Mouse (Mus musculus): Measurements from ENCODE around the gene Chmp4b. TPM values are rescaled to one million over a fixed set of nuclear protein-coding genes. Genes with fewer than 3 reads are reported as not detected.

Chmp4b gene
- polyA plus RNA-seq (2015; fragmentation: Nextera tagmentation; extraction: Ambion mirVana), result 23.6 and 28.7 TPM in 2 replicates

DNA sequence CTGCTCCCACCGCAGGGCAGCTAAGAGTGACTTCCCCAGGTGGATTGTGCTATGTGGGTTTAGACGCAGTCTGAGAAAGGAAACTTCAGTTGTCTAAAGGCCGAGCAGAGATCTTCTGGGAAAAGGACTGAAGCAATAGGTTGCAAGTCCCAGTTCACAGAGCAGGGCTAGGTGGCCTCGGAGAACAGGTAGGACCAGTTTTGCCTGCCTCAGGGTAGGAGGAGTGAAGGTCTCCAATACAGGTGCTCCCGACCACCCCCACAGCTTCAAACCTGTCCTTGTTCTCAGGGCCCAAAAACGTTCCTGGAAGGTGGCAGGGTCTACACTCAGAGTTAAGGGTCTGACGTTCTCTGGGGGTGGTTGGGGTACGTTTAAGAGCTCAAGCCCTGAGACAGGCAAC, at the start of gene Chmp4b:
Gene Chmp4b (plus strand): TSS at position 343 of the 400 bp plus-strand sequence.
- no peak within 1 kb of the TSS for H3K4me3 ChIP-seq (ENCODE audit: low read length)
- no peaks in the 10 kb centered on the region for H3K4me1 ChIP-seq (ENCODE audit: control insufficient read depth, insufficient read depth, low read length)
- H3K9me3 ChIP-seq (ENCODE audit: control insufficient read depth, low read length), result no peaks in the 10 kb centered on the region; the same call in 1 of the 2 replicates
- no peaks in the 10 kb centered on the region for H3K27me3 ChIP-seq (replicated peaks; ENCODE audit: control insufficient read depth, insufficient read depth, low read length)
- WGBS, result 38% methylated on average over 8 of the region's 8 CpGs
- ATAC-seq, result peak; percentile 88
- no peak within 1 kb of the TSS for H3K9ac ChIP-seq (ENCODE audit: low read depth, low read length)
- H3K27ac ChIP-seq (ENCODE audit: low read length), result peak within 1 kb of the TSS; percentile 81
- H3K4me2 ChIP-seq (ENCODE audit: low read depth, low read length), result 0 out of 2 replicates have a peak within 1 kb of the TSS, but pooled peaks have one; percentile 17
- no peaks in the 10 kb centered on the region for H3K36me3 ChIP-seq (ENCODE audit: control insufficient read depth, insufficient read depth, low read length)

DNA sequence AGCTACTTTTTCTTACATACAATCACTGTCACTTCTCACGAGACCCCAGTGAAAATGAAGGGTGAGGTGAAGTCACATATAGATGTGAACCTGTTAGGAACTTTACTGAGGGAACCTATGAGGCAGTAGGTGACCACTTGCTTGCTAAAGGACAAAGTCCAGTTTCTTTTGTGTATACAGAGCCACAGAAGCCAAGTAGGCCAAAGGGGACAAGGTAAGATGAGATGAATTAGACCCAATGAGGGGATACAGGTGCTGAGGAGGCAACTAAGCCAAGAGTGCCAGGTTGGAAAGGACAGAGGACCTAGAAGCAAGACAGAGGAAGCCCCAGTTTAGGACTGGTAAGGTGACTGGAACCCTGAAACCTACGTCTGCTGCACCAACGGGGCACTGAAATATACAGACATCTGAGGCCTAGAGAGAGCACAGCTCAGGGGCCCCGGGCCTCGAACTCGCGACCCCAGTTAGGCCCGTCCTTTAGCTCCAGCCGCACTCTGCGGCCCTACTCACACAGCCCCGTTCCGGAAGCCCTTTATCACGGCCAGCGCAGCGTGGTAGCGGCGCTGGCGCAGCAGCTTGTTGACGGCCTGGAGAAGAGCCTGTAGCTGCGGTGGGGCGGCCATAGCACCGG, 48.4 kb upstream of the Chmp4b start:
- Histone ChIP-seq H3K4me3 (ENCODE audit: low read length) (peak overlapping the region; percentile 69), H3K9ac (ENCODE audit: low read depth, low read length) (peak overlapping the region; percentile 86), H3K4me2 (ENCODE audit: low read depth, low read length) (peak overlapping the region; percentile 71), H3K9me3 (ENCODE audit: control insufficient read depth, low read length) (no peaks in the 10 kb centered on the region), H3K4me1 (ENCODE audit: control insufficient read depth, insufficient read depth, low read length) (peaks cover 3% of the 10 kb centered on the region; the same call in 1 of the 2 replicates), H3K36me3 (ENCODE audit: control insufficient read depth, insufficient read depth, low read length) (no peaks in the 10 kb centered on the region), H3K27ac (ENCODE audit: low read length) (peak overlapping the region; percentile 70), H3K27me3 (replicated peaks; ENCODE audit: control insufficient read depth, insufficient read depth, low read length) (no peaks in the 10 kb centered on the region)
- ATAC-seq, result peak; percentile 15
- 12% methylated on average over 22 of the region's 22 CpGs for WGBS

DNA sequence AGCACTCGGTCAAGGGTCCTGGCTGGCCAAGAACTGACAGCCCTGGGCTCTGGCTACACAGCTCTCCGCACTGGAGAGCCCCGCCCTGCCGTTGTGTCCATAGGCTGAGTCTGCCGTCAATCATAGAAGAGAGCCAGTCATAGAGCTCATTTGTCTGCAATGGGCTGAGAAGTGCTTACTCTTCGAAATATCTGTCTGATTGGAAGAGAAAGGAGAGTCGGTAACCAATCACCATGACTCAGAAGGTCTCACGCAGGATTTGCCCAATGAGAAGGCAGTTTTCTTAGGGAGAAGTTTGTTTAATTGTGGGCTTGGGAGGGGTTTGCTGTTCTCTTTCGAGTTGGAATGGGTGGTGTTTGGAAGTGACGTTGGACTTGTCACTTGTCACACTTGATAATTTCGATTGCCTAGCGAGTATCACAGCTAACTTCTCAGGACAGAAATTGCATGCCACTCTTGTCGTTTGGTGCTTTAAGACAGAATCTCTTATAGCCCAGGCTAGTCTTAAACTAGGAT, 47.8 kb upstream of the Chmp4b start, which contains the start of gene Pxmp4:
Gene Pxmp4 (minus strand): TSS at position 71 of the 516 bp plus-strand sequence.
- ATAC-seq, result peak; percentile 100
- H3K36me3 ChIP-seq (ENCODE audit: control insufficient read depth, insufficient read depth, low read length), result no peaks in the 10 kb centered on the region
- H3K9ac ChIP-seq (ENCODE audit: low read depth, low read length), result peak within 1 kb of the TSS; percentile 86
- peak within 1 kb of the TSS; percentile 70 for H3K27ac ChIP-seq (ENCODE audit: low read length)
- WGBS, result under 1% methylated on average over 13 of the region's 13 CpGs
- peak within 1 kb of the TSS; percentile 76 for H3K4me2 ChIP-seq (ENCODE audit: low read depth, low read length)
- peak within 1 kb of the TSS; percentile 69 for H3K4me3 ChIP-seq (ENCODE audit: low read length)
- no peaks in the 10 kb centered on the region for H3K27me3 ChIP-seq (replicated peaks; ENCODE audit: control insufficient read depth, insufficient read depth, low read length)
- H3K4me1 ChIP-seq (ENCODE audit: control insufficient read depth, insufficient read depth, low read length), result peaks cover 3% of the 10 kb centered on the region; the same call in 1 of the 2 replicates
- H3K9me3 ChIP-seq (ENCODE audit: control insufficient read depth, low read length), result no peaks in the 10 kb centered on the region

DNA sequence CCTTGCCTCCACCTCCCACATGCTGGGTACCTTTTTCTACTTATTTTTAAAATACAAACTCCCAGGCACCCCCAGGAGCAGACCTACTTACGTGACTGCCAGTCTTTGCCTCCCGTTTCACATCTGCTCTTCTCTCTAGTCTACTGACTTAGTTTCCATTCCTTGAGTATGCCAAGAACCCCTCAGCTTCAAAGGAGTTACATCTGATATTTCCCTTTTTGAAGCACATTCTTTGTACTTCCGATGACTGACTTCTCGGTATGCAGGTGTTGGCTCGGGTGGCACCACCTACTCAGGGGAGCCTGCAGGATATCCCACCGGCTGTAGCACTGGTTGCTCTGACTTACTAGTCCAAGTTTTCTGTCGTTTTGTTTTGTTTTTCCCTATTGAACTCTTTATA, 47.3 kb upstream of the Chmp4b start:
- no peaks in the 10 kb centered on the region for H3K27me3 ChIP-seq (replicated peaks; ENCODE audit: control insufficient read depth, insufficient read depth, low read length)
- peak; percentile 9 for ATAC-seq
- peaks cover 3% of the 10 kb centered on the region; the same call in 1 of the 2 replicates for H3K4me1 ChIP-seq (ENCODE audit: control insufficient read depth, insufficient read depth, low read length)
- H3K4me3 ChIP-seq (ENCODE audit: low read length), result peak overlapping the region; percentile 69
- 35% methylated on average over 7 of the region's 7 CpGs for WGBS
- peak overlapping the region; percentile 56 for H3K9ac ChIP-seq (ENCODE audit: low read depth, low read length)
- H3K27ac ChIP-seq (ENCODE audit: low read length), result peak overlapping the region; percentile 42; the same call in 1 of the 2 replicates
- H3K9me3 ChIP-seq (ENCODE audit: control insufficient read depth, low read length), result no peaks in the 10 kb centered on the region
- no peaks in the 10 kb centered on the region for H3K36me3 ChIP-seq (ENCODE audit: control insufficient read depth, insufficient read depth, low read length)
- H3K4me2 ChIP-seq (ENCODE audit: low read depth, low read length), result peak overlapping the region; percentile 76

DNA sequence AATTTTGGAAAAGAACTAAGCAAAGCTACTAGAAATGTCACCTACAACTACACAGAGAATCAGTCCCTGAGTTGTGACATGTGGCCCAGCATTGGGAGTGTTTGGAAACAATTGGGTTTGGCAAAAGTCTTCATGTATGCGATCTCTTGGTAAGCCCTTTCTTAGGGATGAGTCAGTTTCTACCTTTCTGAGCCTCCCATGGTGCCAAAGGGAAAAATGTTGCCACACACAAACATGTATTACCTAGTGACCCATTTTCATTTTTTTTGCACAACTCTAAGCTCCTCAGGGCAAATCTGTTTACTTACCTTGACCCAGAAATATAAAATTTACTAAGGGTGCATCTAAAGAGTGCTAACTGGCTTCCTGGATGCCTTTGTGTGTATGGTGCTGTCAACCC, 44.5 kb upstream of the Chmp4b start:
- Histone ChIP-seq H3K27me3 (replicated peaks; ENCODE audit: control insufficient read depth, insufficient read depth, low read length) (no peaks in the 10 kb centered on the region), H3K36me3 (ENCODE audit: control insufficient read depth, insufficient read depth, low read length) (no peaks in the 10 kb centered on the region), H3K9ac (ENCODE audit: low read depth, low read length) (no peak overlapping the region), H3K4me3 (ENCODE audit: low read length) (no peak overlapping the region), H3K9me3 (ENCODE audit: control insufficient read depth, low read length) (no peaks in the 10 kb centered on the region), H3K27ac (ENCODE audit: low read length) (no peak overlapping the region), H3K4me1 (ENCODE audit: control insufficient read depth, insufficient read depth, low read length) (peaks cover 3% of the 10 kb centered on the region; the same call in 1 of the 2 replicates), H3K4me2 (ENCODE audit: low read depth, low read length) (no peak overlapping the region)
- ATAC-seq, result no peak
- 73% methylated on average over 1 of the region's 1 CpGs for WGBS

DNA sequence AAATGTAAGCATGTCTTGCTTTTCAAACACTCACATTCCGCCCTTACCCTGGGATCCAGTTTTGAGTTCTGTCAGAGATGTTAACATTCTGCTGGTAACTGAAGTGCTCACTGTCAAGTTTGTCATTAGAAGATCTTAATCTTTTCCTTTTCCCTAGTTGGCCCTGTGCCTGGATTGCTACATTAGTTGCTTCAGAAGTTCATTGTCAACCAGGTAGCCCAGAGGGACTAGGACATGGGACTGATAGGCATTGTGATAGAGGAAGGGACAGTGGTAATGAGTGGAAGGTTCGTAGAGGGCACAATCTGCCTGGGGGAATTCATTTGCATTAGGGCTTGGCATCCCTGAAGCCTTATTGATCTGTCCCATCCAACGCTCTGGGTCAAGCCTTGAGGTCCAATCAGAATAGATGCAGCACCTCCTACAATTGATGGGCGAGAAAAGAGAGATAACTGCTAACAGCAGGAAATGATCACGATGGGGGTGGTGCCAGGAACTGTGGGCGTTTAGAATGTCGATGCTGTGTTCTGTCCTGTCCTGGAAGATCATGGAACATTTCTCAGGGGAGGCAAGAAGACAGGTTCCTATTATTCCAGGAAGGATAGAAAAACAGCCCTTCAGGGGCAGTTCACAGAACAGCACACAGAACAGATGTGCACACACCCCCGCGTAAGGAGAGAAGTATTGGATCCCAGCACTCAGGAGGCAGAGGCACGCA, 42.3 kb upstream of the Chmp4b start:
- no peaks in the 10 kb centered on the region for H3K36me3 ChIP-seq (ENCODE audit: control insufficient read depth, insufficient read depth, low read length)
- peaks cover 8% of the 10 kb centered on the region for H3K4me1 ChIP-seq (ENCODE audit: control insufficient read depth, insufficient read depth, low read length)
- H3K4me2 ChIP-seq (ENCODE audit: low read depth, low read length), result no peak overlapping the region
- no peak overlapping the region for H3K27ac ChIP-seq (ENCODE audit: low read length)
- H3K9me3 ChIP-seq (ENCODE audit: control insufficient read depth, low read length), result no peaks in the 10 kb centered on the region
- H3K27me3 ChIP-seq (replicated peaks; ENCODE audit: control insufficient read depth, insufficient read depth, low read length), result no peaks in the 10 kb centered on the region
- no peak overlapping the region for H3K9ac ChIP-seq (ENCODE audit: low read depth, low read length)
- no peak overlapping the region for H3K4me3 ChIP-seq (ENCODE audit: low read length)
- WGBS, result 67% methylated on average over 10 of the region's 10 CpGs
- ATAC-seq, result no peak

DNA sequence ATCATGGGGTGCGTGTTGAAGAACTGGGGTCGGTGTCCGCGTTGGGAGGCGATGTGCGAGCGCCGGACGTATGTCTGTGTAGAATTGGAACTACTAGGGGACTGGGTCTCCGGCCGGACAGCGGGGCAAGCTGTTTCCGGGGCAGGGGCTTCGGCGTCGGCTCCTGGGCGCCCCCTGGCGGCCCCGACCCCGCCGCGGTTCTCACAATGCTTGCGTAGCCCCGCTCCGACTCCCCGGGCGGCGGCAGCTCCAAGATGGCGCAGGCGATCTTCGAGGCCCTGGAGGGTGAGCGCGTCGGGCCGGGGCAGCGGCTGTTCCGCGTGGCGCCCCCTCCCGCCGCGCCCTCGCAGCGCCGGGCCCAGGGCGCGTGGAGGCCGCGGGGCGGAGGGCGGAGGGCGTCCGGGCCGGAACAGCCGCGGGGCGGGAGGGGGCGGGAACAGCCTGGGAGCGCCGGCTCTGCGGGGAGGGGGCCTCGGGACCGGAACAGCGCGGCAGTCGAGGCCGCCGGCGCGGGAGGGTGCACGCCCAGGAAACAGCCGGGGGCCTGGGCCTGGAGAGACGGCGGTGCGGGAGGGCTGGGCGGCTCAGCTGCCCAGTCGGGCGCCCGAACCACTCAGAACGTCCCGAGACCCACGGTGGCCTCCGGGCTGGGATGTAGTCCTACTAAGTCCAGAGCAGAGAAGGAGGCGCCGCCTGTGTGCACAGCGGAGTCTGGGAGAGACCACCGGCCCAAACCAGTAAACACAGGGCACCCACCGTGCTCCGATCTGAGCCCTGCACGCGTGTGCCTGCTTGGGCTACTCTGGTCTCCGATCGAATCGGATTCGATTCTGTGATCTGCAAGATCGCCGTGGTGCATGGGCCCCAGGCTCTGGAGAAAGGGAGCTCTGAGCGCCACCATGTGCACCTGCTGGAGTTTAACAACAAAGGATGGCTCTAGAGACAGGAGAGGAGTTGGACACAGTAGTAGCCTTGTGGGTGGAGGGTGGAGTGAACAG, 38.1 kb upstream of the Chmp4b start, which contains the start of the genes Zfp341 and 4930519P11Rik:
Gene Zfp341 (plus strand): TSS at position 180 of the 998 bp plus-strand sequence.
Gene 4930519P11Rik (minus strand): TSS at position 320 of the 998 bp plus-strand sequence.
- Histone ChIP-seq H3K4me2 (ENCODE audit: low read depth, low read length) (peak within 1 kb of the TSS; percentile 83), H3K4me3 (ENCODE audit: low read length) (peak within 1 kb of the TSS; percentile 65), H3K4me1 (ENCODE audit: control insufficient read depth, insufficient read depth, low read length) (peaks cover 17% of the 10 kb centered on the region), H3K27me3 (replicated peaks; ENCODE audit: control insufficient read depth, insufficient read depth, low read length) (no peaks in the 10 kb centered on the region), H3K9me3 (ENCODE audit: control insufficient read depth, low read length) (no peaks in the 10 kb centered on the region), H3K9ac (ENCODE audit: low read depth, low read length) (peak within 1 kb of the TSS; percentile 91), H3K36me3 (ENCODE audit: control insufficient read depth, insufficient read depth, low read length) (no peaks in the 10 kb centered on the region), H3K27ac (ENCODE audit: low read length) (peak within 1 kb of the TSS; percentile 99)
- ATAC-seq, result peak; percentile 97
- under 1% methylated on average over 82 of the region's 98 CpGs for WGBS

DNA sequence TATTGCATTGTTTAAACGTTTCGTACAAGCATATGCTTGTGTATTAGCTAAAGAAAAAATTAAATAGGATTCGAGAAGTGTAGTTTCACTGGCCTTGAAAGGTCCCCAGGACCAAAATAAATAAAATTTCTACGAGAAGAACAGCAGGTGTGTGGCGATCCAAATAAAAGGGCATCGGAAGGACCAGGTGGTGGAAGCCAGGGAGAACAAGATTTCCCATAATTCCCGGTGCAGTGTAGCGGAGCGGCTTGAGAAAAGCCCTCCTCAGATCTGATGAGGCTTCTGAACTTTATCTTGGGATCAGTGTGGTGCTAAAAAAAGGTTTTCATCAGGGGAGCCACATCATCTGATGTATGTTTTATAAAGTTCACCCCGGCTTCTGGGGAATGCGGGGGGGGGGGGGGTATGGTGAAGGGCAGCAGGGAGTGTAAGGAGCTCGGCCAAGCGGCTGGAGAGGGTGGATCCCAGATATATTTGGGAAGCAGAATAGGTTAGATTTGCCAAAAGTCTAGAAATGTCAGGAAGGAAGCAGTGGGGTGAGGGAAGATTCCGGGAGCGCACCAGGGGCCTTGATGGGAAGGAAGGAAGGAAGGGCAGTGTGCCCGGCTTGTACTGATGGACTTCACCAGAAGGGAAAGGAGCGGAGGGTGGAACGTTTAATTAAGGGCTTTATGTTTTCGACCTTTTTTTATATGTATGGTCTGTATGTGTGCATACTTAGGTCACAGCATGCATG, 36.5 kb upstream of the Chmp4b start:
- no peak for ATAC-seq
- Histone ChIP-seq H3K27ac (ENCODE audit: low read length) (no peak overlapping the region), H3K4me1 (ENCODE audit: control insufficient read depth, insufficient read depth, low read length) (peaks cover 17% of the 10 kb centered on the region), H3K9ac (ENCODE audit: low read depth, low read length) (no peak overlapping the region), H3K4me2 (ENCODE audit: low read depth, low read length) (peak overlapping the region; percentile 10; the same call in 1 of the 2 replicates), H3K9me3 (ENCODE audit: control insufficient read depth, low read length) (no peaks in the 10 kb centered on the region), H3K4me3 (ENCODE audit: low read length) (no peak overlapping the region), H3K36me3 (ENCODE audit: control insufficient read depth, insufficient read depth, low read length) (no peaks in the 10 kb centered on the region), H3K27me3 (replicated peaks; ENCODE audit: control insufficient read depth, insufficient read depth, low read length) (no peaks in the 10 kb centered on the region)
- WGBS, result 66% methylated on average over 19 of the region's 19 CpGs
